ENCODE assay signal across 9 mouse cellular contexts in genomic region chr16:10786782-10787547, GRCm38 (mm10). TPM values are rescaled to one million over a fixed set of nuclear protein-coding genes. Genes with fewer than 3 reads are reported as not detected.
DNase-seq lines count a peak whose midpoint lies in the region; ATAC-seq and TF ChIP-seq lines count a peak whose summit lies in the region.
"Had no signal": no experiment of that assay in that cellular context is flagged by ENCODE, and none has a peak within 500 bp of the region (broad histone marks: within the 10 kb centered on the region; RNA-seq: fewer than 3 reads in every experiment).

No protein-coding gene starts in this region.

- H3K4me3 ChIP-seq in lung, embryonic 14.5 days (ENCODE audit: low read depth, low read length), result no peak overlapping the region
- no peak overlapping the region for H3K4me3 ChIP-seq in heart, embryonic 12.5 days
- H3K4me3 ChIP-seq in myocyte, result peak overlapping the region; percentile 64

- H3K9ac ChIP-seq in lung, embryonic 14.5 days, result no peak overlapping the region
- H3K9ac ChIP-seq in heart, embryonic 12.5 days, result no peak overlapping the region

- peaks cover 20% of the 10 kb centered on the region for H3K4me1 ChIP-seq in lung, embryonic 14.5 days (ENCODE audit: insufficient read depth)
- peaks cover 37% of the 10 kb centered on the region for H3K4me1 ChIP-seq in heart, embryonic 12.5 days (replicated peaks)

- intact Hi-C loops in left cerebral cortex, postnatal 25 days (cut with DNase I), result loop anchor here (2.0 to 5.0 kb wide), 4 partner anchors 60 to 200 kb away; no protein-coding TSS in a partner anchor

- no peaks in the 10 kb centered on the region for H3K36me3 ChIP-seq in lung, embryonic 14.5 days (ENCODE audit: insufficient read depth)
- H3K36me3 ChIP-seq in heart, embryonic 12.5 days, result 0 out of 2 replicates have a peak, but pooled peaks cover 3% of the 10 kb centered on the region
- no peaks in the 10 kb centered on the region for H3K36me3 ChIP-seq in myocyte (ENCODE audit: control insufficient read depth, insufficient read depth)

- DNase-seq in cerebellum, adult 9-10 months, result peak; percentile 26
- DNase-seq in lung, embryonic 14.5 days, result no peak
- no peak for DNase-seq in lung, postnatal 10 days
- DNase-seq in layer of hippocampus, adult 8-10 months (ENCODE audit: low spot score in 2 of 2), result no peak
- DNase-seq in left cerebral cortex, postnatal 25 days (ENCODE audit: low spot score in 2 of 2), result no peak

- no peaks in the 10 kb centered on the region for H3K27me3 ChIP-seq in lung, embryonic 14.5 days (ENCODE audit: insufficient read depth, low read length)
- peaks cover 34% of the 10 kb centered on the region for H3K27me3 ChIP-seq in heart, embryonic 12.5 days (replicated peaks)
- no peaks in the 10 kb centered on the region for H3K27me3 ChIP-seq in myocyte (ENCODE audit: control insufficient read depth, insufficient read depth, insufficient read length)

- peak overlapping the region; percentile 98 for H3K27ac ChIP-seq in lung, embryonic 14.5 days (ENCODE audit: low read depth)
- H3K27ac ChIP-seq in heart, embryonic 12.5 days (ENCODE audit: poor library complexity, severe bottlenecking), result peak overlapping the region; percentile 94

- no peaks in the 10 kb centered on the region for H3K9me3 ChIP-seq in lung, embryonic 14.5 days (ENCODE audit: low read depth, low read length)
- H3K9me3 ChIP-seq in heart, embryonic 12.5 days (replicated peaks), result no peaks in the 10 kb centered on the region

- no peak for TF ChIP-seq POLR2A in myocyte (IDR thresholded peaks at IDR 0.05; ENCODE audit: insufficient read length, low read depth)

- 54% methylated on average over 4 of the region's 4 CpGs for WGBS in lung, embryonic 14.5 days
- WGBS in heart, embryonic 12.5 days, result 47% methylated on average over 4 of the region's 4 CpGs

- no peak for ATAC-seq in cerebellum, adult (ENCODE audit: insufficient number of reproducible peaks, low FRiP score, low TSS enrichment)
- ATAC-seq in lung, embryonic 14.5 days (ENCODE audit: insufficient read depth), result no peak
- ATAC-seq in heart, embryonic 12.5 days (ENCODE audit: insufficient number of reproducible peaks, low FRiP score), result no peak

- no peak for TF ChIP-seq CTCF in lung, embryonic 14.5 days (IDR thresholded peaks at IDR 0.05; ENCODE audit: low read depth)

- no peak overlapping the region for H3ac ChIP-seq in myocyte (ENCODE audit: control insufficient read depth, insufficient read length)

- peak overlapping the region; percentile 98 for H3K4me2 ChIP-seq in lung, embryonic 14.5 days
- H3K4me2 ChIP-seq in heart, embryonic 12.5 days, result peak overlapping the region; percentile 83
- peak overlapping the region; percentile 6 for H3K4me2 ChIP-seq in myocyte (ENCODE audit: low read depth)

- peaks cover 5% of the 10 kb centered on the region for H3K79me2 ChIP-seq in myocyte (ENCODE audit: control insufficient read depth, insufficient read depth)

TF ChIP-seq in myocyte, 11 proteins besides CTCF, POLR2A, EP300 and RAD21:
- no peak for TF ChIP-seq MAX (IDR thresholded peaks at IDR 0.05; ENCODE audit: low read depth)
- no peak for TF ChIP-seq MYOD1 (IDR thresholded peaks at IDR 0.05; ENCODE audit: control insufficient read depth in 1 of 3, insufficient read length in 2 of 3, low read depth in 2 of 3)
- no peak for TF ChIP-seq TCF12 (IDR thresholded peaks at IDR 0.05; ENCODE audit: insufficient read depth, poor library complexity, severe bottlenecking)
- no peak for TF ChIP-seq SRF (IDR thresholded peaks at IDR 0.05; ENCODE audit: control insufficient read depth, insufficient read length, low read depth)
- no peak for TF ChIP-seq REST (IDR thresholded peaks at IDR 0.05; ENCODE audit: insufficient read depth, insufficient read length)
- TF ChIP-seq POLR2AphosphoS2 (IDR thresholded peaks at IDR 0.05; ENCODE audit: insufficient read length, low read depth), result no peak
- no peak for TF ChIP-seq MYOG (IDR thresholded peaks at IDR 0.05; ENCODE audit: control insufficient read depth in 1 of 3, insufficient read depth in 1 of 3, insufficient read length in 2 of 3, low read depth in 2 of 3)
- TF ChIP-seq TCF3 (IDR thresholded peaks at IDR 0.05; ENCODE audit: insufficient read length, low read depth), result no peak
- no peak for TF ChIP-seq USF1 (IDR thresholded peaks at IDR 0.05; ENCODE audit: low read depth)
- no peak for TF ChIP-seq CEBPB (IDR thresholded peaks at IDR 0.05; ENCODE audit: insufficient read depth, poor library complexity, severe bottlenecking)
- TF ChIP-seq E2F4 (IDR thresholded peaks at IDR 0.05; ENCODE audit: insufficient read depth), result no peak
TF ChIP-seq in myocyte: peak in this region for 0.

RNA-seq across cellular contexts. Expression of gene Tnp2, which starts 1.5 kb away (rescaled TPM):
- not detected in 2 replicates for polyA plus RNA-seq in lung, embryonic 14.5 days (2014; fragmentation: Nextera tagmentation; extraction: Ambion mirVana)
- polyA plus RNA-seq in heart, embryonic 12.5 days (2016; fragmentation: Nextera tagmentation; extraction: Ambion mirVana), result not detected in 2 replicates
- polyA plus RNA-seq in myocyte (2012; fragmentation: generic; extraction: Trizol), result 0.12 TPM
- not detected for total RNA-seq in layer of hippocampus, adult 8-10 months (2022)
- not detected for total RNA-seq in left cerebral cortex, postnatal 25 days (2021)
- polyA plus RNA-seq: neural tube, embryonic 11.5 days had no signal

RNA-seq across cellular contexts. Expression of gene Socs1, which starts 1.6 kb away (rescaled TPM):
- polyA plus RNA-seq in lung, embryonic 14.5 days (2014; fragmentation: Nextera tagmentation; extraction: Ambion mirVana), result 9.1 and 9.3 TPM in 2 replicates
- polyA plus RNA-seq in heart, embryonic 12.5 days (2016; fragmentation: Nextera tagmentation; extraction: Ambion mirVana), result 6.0 and 6.2 TPM in 2 replicates
- polyA plus RNA-seq in myocyte (2012; fragmentation: generic; extraction: Trizol), result 1.7 TPM
- 1 to 10 TPM in 1 of 4 experiments, under 1 TPM in 3; 0.53 to 1.2 (median 0.76) TPM for total RNA-seq in layer of hippocampus, adult 8-10 months (2022)
- total RNA-seq in left cerebral cortex, postnatal 25 days (2021), result under 1 TPM; 0.80 to 0.82 TPM

RNA-seq across cellular contexts. Expression of gene Prm3, which starts 3.7 kb away (rescaled TPM):
- polyA plus RNA-seq in lung, embryonic 14.5 days (2014; fragmentation: Nextera tagmentation; extraction: Ambion mirVana), result not detected in 2 replicates
- polyA plus RNA-seq in heart, embryonic 12.5 days (2016; fragmentation: Nextera tagmentation; extraction: Ambion mirVana), result not detected in 2 replicates
- polyA plus RNA-seq in myocyte (2012; fragmentation: generic; extraction: Trizol), result not detected
- not detected for total RNA-seq in layer of hippocampus, adult 8-10 months (2022)
- total RNA-seq in left cerebral cortex, postnatal 25 days (2021), result not detected
- polyA plus RNA-seq: neural tube, embryonic 11.5 days had no signal

RNA-seq across cellular contexts. Expression of gene Prm2, which starts 9.0 kb away (rescaled TPM):
- not detected in 2 replicates for polyA plus RNA-seq in lung, embryonic 14.5 days (2014; fragmentation: Nextera tagmentation; extraction: Ambion mirVana)
- not detected in 2 replicates for polyA plus RNA-seq in heart, embryonic 12.5 days (2016; fragmentation: Nextera tagmentation; extraction: Ambion mirVana)
- not detected for polyA plus RNA-seq in myocyte (2012; fragmentation: generic; extraction: Trizol)
- not detected for total RNA-seq in layer of hippocampus, adult 8-10 months (2022)
- total RNA-seq in left cerebral cortex, postnatal 25 days (2021), result not detected
- polyA plus RNA-seq: neural tube, embryonic 11.5 days had no signal

RNA-seq across cellular contexts. Expression of gene Prm1, which starts 18.7 kb away (rescaled TPM):
- not detected in 2 replicates for polyA plus RNA-seq in lung, embryonic 14.5 days (2014; fragmentation: Nextera tagmentation; extraction: Ambion mirVana)
- 0.48 TPM in 1 of 2 replicates, not detected in the other for polyA plus RNA-seq in heart, embryonic 12.5 days (2016; fragmentation: Nextera tagmentation; extraction: Ambion mirVana)
- not detected for polyA plus RNA-seq in myocyte (2012; fragmentation: generic; extraction: Trizol)
- not detected for total RNA-seq in layer of hippocampus, adult 8-10 months (2022)
- not detected for total RNA-seq in left cerebral cortex, postnatal 25 days (2021)
- polyA plus RNA-seq: neural tube, embryonic 11.5 days had no signal

Comparison
In these comparisons a context has a peak if more than half of its experiments do, and no peak if none do; other contexts are left out.
1. H3K4me2 ChIP-seq: peak in every context shown above with its lines; median percentile 98 in lung, embryonic 14.5 days; 83 in heart, embryonic 12.5 days; 6 in myocyte.